Mouse (Mus musculus): ENCODE data around the gene Krt10.
A peak's percentile ranks its signal among the peaks of the same experiment; 100 is the strongest.

Krt10 gene

DNA sequence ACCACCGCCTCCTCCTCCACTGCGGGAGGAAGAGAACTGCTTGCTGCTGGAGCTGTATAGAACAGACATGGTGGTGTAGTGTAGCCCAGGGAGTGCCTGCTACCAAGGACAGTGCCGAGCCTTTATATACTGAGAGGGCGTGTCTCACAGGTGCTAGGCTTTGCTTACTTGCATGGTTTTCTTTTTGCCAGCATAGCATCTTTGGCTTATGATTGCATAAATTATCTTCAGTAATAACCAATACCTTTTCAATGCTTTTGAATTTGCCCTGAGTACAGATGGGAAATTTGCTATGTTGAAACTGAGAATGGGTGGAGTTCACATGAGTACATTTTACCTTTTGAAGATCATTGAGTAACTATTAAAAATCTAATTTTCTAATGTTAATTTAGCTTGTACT, at the start of gene Krt10:
Gene Krt10, minus strand, starts transcription at position 101 of the 400 bp plus-strand sequence.
- no peak for DNase-seq (ENCODE audit: low read depth)

DNA sequence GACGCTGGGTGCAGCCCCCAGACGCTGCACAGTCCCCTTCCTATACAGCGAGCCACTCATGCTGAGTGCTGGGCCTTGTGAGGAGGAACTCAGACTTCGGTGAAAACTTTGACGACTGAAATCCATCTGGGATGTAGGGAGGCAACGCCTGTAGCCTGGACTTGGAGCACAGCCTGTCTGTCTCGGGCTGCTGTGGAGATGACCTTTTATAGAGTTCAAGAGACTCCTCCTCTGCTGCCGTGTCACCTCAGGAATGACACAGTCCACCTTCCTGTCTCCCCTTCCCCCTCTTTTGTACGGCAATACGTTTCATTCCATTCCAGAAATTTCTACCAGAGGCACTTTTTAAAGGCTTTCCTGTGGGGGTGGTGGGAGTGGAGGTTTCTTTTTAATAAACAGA, 48.8 kb upstream of the Krt10 start, which contains the start of gene Krt20:
Gene Krt20, minus strand, starts transcription at position 179 of the 400 bp plus-strand sequence.
- DNase-seq (ENCODE audit: low read depth): no peak

DNA sequence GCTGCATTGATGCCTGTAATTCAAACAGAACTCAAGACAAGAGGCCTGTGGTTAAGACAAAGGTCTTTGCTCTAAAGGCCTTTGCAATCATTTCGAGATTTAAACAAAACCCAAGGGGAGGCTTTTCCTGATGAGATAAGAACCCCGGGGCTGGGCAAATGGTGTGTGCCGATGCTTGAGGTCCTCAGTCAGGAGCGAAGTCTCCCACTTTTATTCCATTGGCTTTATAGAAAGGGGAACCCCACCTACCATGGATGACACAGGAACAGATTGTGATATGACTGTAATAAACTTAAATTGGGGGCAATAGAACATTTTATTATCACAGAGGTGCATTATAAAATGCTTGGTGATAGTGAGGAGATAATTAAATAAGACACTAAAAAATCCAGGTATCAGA, 47.5 kb upstream of the Krt10 start:
- DNase-seq (ENCODE audit: low read depth): no peak

DNA sequence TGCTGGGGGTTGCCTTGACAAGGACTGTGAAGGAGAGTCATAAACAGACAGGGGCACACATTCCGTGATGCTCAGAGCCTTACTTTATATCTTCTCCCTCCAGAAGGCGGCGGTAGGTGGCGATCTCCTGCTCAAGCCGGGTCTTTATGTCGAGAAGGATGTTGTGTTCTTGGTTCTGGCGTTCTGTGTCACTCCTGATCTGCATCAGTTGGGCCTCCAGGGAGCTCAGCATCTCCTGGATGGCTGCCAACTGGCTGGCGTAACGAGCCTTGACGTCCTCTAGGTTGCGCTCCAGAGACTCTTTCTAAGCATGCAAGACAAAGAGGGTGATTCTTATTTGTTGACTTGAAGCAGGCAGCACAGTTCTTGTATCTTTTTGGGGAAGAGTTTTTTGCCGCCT, 41.5 kb upstream of the Krt10 start:
- DNase-seq (ENCODE audit: low read depth): peak; percentile 23

DNA sequence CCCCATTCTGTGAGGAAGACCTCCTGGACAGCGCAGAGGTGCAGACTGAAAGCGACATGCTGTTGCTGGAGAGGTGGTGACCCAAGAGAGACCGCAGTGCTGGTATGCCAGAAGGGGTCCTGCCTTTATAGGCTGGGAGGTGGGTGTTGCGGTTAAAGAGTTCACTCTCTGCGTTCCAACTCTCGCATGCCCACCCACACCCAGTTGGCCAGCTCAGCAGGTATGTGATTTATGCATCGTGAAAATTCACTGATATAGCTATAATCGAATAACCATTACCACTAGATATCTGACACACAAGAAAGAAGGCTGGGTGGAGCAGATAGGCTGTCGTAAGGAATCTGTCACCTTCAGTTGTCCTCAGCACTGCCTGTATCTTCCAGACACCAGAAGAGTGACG, 33.0 kb upstream of the Krt10 start, which contains the start of gene Krt12:
Gene Krt12, minus strand, starts transcription at position 101 of the 400 bp plus-strand sequence.
- DNase-seq (ENCODE audit: low read depth): no peak

DNA sequence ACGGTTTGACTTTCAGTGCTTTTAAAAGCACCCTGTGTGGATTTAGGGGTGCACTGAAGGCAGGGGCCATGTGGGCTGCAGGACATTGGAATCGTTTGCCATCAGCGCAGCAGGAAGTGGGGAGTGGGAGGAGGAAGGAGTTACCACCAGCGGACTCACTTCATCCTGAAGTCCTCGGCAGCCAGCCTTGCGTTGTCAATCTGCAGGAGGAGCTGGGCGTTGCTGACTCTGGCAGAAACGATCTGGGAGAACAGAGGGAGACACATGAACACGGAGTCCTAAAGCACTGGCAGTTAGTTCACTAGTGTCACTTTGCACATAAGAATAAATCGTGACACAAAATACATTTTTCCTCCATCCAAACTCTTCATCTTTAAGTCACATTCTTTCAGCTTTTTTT, 31.4 kb upstream of the Krt10 start:
- DNase-seq (ENCODE audit: low read depth): no peak

DNA sequence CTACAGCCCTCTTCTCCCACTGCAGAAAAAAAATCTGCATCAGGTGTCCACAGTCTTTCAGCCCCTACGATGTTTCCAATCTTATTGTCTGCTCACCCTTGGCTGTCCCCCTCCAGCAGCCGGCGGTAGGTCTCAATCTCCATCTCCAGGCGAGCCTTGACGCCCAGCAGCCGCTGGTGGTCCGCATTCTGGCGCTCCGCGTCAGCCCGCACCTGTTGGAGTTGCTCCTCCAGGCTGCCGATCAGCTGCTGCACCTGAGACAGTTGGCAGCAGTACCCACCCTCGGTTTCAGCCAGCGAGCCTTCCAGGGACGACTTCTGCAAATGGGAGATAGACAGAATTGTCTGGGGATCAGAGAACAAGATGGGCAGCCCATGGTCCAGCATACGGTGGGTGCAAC, 28.7 kb upstream of the Krt10 start:
- DNase-seq (ENCODE audit: low read depth): no peak

DNA sequence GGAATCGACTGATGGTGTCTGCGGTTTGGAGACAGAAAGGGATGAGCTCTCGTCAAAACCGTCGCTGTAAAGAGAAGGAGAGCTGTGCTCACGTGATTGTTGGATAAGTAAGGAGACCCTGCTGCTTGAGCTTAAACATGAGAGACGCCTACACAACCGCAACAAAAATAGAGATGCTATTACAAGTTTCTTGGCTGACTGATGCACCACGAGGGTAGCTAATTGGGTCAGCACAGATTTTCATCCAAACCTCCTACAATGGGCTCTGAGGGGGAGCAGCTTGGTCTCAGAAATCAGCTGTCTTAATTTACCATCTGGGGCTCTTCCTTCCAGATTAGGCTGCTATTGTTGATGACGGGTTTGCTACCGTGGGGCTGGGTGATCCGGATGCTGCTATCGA, 27.7 kb upstream of the Krt10 start:
- no peak for DNase-seq (ENCODE audit: low read depth)

DNA sequence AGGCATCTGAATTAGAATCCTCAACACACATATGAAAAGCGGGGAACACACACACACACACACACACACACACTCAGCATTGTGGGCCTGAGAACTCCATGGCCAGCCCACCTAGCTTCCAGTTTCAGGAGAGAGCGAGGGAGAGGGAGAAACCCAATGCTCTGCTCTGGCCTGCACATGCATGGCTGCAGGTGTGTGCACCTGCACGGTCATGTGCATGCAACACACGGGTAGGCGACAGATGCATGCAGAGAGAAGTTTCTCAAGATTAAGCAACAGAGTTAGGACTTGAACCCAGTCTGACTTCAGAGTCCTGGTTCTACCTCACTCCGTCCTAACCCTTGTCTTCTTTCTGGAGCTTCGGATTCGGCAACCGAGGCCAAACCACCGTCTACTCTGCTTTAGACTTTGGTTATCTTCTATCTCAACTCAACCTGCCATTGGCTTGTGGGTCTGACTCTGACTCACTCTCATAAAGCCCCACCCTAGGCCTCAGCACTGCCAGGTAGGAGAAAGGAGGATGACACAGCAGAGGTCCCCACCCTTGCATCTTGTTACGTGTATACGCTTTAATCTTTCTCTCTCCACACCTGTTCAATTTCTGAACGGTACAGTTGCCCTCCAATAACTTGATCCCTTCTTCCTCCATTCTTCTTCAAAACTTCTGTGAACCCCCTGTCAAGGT, 25.4 kb upstream of the Krt10 start:
- no peak for DNase-seq (ENCODE audit: low read depth)

DNA sequence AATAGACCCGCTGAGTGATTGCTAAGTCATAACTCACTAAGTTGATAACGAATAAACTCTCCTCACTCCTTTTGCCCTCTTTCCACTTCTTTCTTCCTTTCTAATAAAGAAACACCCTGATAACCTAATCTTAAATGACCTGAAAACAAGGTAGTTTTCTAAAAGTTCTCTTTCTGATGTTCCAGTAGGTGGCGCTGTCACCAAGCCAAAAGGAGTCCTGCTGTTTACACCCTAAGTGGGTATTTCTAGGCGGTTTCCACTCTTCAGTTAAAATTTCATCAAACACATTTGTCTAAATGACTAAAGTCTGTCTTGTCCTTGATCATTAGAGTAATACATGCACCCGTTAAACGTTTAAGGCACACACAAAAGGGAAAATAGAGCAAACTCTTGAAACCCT, 24.1 kb upstream of the Krt10 start:
- peak; percentile 57 for DNase-seq (ENCODE audit: low read depth)

DNA sequence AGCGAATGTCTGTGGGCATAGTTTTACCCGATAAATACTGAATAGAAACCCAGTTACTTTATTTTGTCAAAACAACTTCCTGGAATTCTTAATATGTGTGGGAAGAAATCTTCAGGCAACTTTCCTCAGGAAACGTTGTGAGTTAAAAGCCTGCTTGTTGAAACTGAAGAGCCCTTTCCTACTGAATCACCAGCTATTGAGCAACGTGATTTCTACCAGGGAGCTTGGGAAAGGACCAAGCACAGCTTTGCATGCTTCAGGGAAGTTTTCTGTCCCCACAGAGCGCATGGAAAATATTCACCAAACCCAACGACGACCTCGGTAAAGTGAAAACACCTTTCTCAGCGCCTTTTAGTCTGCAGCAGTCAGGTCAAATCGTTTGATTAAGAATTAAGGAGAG, 17.0 kb upstream of the Krt10 start:
- no peak for DNase-seq (ENCODE audit: low read depth)

DNA sequence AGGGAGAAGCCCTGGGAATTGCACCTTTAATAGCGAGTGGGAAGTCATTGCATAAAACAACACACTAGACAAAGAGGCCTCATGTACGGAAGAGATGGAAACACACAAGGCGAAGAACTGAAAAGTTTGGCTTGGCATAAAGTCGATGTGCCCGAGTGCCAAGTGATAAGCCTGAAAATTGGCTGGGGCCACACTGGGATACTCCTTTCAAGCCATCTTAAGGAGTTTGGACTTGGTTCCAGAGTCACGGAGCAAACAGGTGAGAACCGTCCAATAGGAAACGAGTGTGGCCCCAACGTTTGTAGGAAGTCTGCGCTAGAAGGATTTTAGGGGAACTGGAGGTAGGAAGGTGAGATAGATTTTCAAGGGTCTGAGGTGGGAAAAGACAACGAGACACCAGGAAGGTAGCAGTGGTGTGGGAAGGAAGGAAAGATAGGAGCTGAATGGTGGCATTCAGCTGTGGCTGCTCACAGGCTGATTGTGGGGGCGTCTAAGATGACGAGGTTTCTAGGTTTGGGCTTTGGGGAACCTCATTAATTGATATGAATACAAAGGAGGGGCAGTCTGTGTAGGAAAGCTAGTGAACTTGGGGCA, 10.9 kb upstream of the Krt10 start:
- no peak for DNase-seq (ENCODE audit: low read depth)

DNA sequence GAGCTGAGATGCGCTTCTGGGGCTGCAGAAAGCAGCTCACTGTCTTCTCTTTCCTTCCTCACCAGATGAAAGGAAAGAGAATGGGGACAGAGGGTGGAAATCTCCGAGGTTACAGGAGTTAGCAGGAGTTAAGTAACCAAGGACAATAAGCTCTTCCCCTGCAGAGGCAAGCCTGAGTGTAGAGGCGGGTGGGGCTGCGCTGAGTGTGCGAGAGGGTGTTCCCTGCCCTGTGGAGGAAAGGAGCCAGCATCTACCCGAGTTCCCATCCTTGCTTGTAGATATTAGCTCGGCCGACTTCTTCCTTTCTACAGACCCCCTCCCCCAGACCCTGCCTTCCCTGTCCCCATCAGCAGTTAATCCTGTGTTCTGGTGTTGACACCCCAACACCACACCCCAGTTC, 9.7 kb upstream of the Krt10 start:
- DNase-seq (ENCODE audit: low read depth): no peak

DNA sequence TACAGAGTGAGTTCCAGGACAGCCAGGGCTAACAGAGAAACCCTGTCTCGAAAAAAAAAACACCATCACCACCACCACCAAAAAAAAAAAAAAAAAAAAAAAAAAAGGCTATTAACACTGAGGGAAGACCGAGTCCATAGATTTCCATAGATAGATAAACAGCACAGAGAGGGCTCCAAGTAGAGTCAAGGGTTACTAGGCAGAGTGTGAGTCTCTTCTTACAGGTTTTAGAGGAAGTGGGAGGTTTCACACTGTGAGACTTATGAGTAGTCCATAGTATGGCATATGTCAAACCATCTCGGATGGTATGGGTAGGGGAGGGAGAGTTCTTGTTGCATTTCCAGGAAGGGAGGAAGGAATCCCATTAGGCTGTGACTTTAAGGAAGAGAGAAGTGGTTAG, 8.9 kb upstream of the Krt10 start:
- no peak for DNase-seq (ENCODE audit: low read depth)

DNA sequence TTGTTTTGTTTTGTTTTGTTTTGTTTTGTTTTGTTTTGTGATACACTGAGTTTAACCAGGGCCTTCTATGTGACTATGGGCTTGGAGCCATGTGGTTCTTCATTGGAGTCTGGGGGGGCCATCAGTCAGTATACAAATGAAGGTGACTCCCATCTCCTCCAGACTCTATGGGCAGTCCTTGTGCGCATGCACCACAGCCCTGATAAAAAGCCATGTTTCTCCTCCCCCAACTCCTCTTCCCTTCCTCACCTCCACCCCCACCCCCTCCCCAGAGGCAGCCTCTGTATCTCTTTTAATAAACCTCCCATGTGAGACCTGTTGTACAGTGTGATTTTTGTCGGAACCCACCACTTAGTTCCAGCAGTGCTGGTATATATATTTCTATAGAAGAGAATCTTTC, 7.5 kb upstream of the Krt10 start:
- DNase-seq (ENCODE audit: low read depth): no peak

DNA sequence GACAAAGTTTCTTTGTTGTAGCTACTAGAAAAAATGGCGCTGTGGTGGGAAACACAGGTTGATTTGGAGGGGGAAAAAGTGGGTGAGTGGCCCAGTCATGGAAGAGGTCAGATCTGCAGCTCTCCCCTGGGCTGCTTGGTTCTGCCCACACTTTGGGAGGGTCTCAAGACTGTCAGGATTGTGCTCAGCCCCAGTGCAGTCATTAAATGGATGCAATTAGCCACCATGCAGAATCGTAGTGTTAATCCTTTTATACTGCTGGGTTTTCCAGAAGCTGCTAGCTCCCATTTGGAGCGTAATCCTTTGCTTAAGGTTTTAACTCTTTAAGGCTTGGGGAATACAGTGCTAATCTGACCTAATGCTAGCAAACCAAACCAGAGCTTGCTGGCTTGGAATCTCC, 6.9 kb upstream of the Krt10 start:
- DNase-seq (ENCODE audit: low read depth): no peak

DNA sequence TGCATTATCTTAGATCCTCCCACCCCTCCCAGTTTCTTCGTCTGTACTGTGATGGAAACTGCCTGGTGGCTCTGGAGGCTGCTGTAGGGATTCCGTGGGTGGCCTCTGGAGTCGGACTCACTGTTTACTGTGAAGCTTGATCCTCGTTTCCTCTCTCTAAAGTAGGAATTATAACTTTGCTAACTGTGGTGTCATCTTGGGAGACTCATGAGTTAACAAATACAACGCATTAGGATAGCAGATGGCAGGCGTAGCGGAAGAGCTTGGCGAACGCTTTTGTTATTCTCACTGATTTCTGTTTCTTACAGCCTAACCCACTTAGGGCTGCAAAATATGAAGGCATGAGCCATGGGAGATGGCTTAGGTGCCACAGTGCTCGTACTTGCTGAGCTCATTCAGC, 3.3 kb upstream of the Krt10 start:
- DNase-seq (ENCODE audit: low read depth): no peak

DNA sequence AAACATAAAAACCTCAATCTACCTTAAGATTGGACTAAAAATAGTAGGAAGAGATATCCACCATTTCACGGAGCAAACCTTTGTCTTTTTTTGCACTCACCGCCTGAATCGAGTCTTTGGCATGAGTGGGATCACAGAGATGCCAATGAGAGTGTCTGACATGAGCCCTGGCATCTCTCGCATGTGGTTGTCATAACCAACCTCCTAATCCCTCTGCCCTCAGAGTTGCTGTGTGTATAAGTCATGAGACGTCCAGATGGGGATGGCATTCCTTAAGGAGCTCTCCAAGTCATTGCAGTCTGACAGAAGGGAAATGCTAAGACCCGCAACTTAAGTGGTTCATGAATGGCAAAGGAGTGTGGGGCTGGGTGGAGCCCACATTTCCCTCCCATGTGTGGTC, 2.2 kb upstream of the Krt10 start:
- no peak for DNase-seq (ENCODE audit: low read depth)

DNA sequence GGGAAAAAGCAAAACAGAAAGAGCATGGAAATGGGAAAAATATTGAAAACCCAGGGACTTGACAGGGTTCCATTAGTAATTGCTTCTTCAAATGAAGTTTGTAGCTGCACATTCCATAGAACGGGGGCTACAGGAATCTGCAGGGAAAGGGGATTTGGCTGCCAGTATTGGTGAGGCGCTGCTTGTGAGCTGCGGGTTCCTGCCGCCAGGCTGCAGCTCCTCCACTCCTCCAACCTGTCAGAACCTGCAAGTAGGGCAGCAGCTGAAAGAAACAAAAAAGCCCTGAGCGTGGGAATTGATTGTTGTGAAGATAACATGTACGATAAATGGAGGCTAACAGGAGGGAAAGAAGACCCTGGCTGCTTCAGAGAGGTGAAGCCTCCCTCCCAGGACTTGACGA, 1.7 kb upstream of the Krt10 start:
- no peak for DNase-seq (ENCODE audit: low read depth)

DNA sequence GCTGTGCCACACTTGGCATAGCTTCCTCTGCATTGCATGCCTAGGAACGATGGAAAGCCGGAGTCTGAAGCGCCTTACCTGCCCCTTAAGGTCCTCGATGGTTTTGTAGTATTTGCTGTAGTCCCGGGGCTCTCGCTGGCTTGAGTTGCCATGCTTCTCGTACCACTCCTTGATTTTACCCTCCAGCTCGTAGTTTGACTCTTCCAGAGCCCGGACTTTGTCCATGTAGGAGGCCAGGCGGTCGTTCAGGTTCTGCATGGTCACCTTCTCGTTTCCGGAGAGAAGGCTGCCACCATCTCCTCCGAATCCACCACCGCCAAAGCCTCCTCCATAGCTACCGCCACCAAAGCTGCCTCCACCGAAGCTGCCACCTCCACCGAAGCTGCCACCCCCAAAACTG, 503 bp downstream of the Krt10 start:
- no peak for DNase-seq (ENCODE audit: low read depth)

DNA sequence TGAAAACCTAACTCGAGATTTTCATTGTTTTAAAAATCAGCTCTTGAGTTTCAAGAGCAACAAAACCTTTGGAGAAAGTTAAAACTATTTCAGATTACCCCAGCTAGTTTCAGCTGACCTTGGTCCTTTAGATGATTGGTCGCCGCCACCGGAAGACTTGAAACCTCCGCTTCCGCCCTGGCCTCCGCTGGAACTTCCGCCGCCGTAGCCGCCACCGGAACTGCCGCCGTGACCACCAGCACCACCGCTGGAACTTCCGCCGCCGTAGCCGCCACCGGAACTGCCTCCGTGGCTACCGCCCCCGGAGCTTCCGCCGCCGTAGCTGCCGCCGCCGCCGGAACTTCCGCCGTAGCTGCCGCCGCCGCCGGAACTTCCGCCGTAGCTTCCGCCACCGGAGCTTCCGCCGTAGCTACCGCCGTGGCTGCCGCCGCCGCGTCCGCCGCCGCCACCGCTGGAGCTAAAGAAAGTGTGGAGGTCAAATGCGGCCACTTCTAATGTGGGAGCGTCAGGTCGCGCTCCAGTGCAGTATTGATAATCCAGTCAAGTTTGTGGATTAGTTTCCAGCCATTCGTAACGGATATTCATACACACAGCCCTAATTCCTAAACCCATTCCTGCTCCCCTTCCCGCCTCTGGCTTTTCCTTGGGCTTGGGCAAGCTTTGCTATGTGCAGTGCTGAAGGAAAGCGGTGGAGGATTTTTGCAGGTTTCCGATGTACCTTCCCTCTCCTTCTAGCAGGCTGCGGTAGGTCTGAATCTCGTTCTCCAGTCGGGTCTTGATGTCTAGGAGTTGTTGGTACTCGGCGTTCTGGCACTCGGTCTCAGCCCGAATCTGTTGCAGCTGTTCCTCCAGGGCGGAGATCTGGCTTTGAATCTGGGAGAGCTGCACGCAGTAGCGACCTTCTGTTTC, 3.1 kb downstream of the Krt10 start:
- DNase-seq (ENCODE audit: low read depth): peak; percentile 81

DNA sequence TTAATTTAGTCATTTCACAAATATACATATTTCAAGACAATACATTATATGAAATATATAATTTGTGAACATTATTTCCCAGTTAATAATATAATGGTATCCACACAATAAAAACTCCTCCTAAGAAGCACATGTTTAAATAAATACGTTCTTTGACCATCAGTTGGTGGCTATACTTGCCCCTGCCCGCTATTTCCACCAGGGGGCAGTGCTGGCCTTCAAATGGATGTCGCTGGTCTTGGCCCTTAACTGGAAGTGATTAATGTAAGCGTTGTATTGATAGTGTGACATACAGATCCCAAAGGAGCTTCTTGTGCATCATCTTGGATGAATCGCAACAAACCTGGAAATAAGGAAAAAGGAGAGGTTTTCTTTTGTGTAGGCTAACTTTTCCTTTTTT, 9.6 kb downstream of the Krt10 start:
- DNase-seq (ENCODE audit: low read depth): peak; percentile 79

DNA sequence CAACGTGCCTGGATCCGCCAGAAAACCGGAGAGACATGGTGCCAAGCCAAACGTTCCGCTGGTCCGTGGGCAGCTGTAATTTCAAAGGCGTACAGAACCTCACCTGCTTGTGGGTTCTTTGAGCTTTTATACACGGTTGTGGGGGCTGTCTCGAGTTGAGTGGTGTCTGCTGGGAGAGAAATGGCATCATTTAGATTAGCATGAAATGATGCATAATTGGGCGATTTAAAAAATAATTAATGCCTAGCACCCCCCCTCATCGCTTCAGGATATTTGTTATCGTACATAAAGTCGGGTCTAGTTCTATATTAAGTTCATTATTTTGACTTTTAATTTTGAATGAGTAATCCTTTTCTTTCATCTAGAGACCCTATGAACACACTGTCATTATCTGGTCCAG, 14.4 kb downstream of the Krt10 start, which contains the start of gene Krt28:
Gene Krt28, minus strand, starts transcription at position 101 of the 400 bp plus-strand sequence.
- no peak for DNase-seq (ENCODE audit: low read depth)
